Mouse (Mus musculus): ENCODE results near the gene March11. TPM values are rescaled to one million over a fixed set of nuclear protein-coding genes. Genes with fewer than 3 reads are reported as not detected.

Gene March11
- total RNA-seq (2012; rRNA removed) (not detected in 2 replicates), total RNA-seq (2014; rRNA removed) (not detected in 2 replicates), polyA plus RNA-seq (2012; ENCODE audit: insufficient read length, low read depth) (not detected in 2 replicates)

- in situ Hi-C loops (cut with MboI; ENCODE audit: low pct_ligation_motif_present, low pct_unique_long_range_greater_than_20kb, low sequenced_read_pairs), result no loop called here
- no peaks in the 10 kb centered on the region for H3K27me3 ChIP-seq (replicated peaks)
- H3K79me2 ChIP-seq (replicated peaks; ENCODE audit: control insufficient read depth, extremely low read depth, insufficient read depth, poor library complexity, severe bottlenecking), result no peaks in the 10 kb centered on the region
- H3K36me3 ChIP-seq (replicated peaks in 1 of 2; ENCODE audit: control insufficient read depth in 1 of 2, insufficient read depth in 1 of 2, low read length in 1 of 2), result no peaks in the 10 kb centered on the region
- dilution Hi-C loops (cut with MboI; ENCODE audit: extremely low pct_ligation_motif_present, extremely low pct_unique_long_range_greater_than_20kb, low sequenced_read_pairs), result no loop called here
- TF ChIP-seq RAD21 (IDR thresholded peaks at IDR 0.05; ENCODE audit: low read depth, low read length) (no peak), RCOR1 (conservative IDR thresholded peaks at IDR 0.05; ENCODE audit: low read depth, low read length) (no peak), PAX5 (IDR thresholded peaks at IDR 0.05; ENCODE audit: low read length) (no peak), USF2 (conservative IDR thresholded peaks at IDR 0.05; ENCODE audit: low read depth, low read length) (no peak), HCFC1 (IDR thresholded peaks at IDR 0.05; ENCODE audit: low read depth, low read length) (no peak), NRF1 (IDR thresholded peaks at IDR 0.05; ENCODE audit: low read depth, low read length) (no peak), ZNF384 (IDR thresholded peaks at IDR 0.05; ENCODE audit: low read depth, low read length) (no peak), ZKSCAN1 (IDR thresholded peaks at IDR 0.05; ENCODE audit: borderline replicate concordance, low read depth, low read length) (no peak), ETS1 (conservative IDR thresholded peaks at IDR 0.05; ENCODE audit: low read depth, low read length) (no peak), MAFK (IDR thresholded peaks at IDR 0.05; ENCODE audit: insufficient replicate concordance, low read length) (no peak), TBP (conservative IDR thresholded peaks at IDR 0.05; ENCODE audit: low read depth, low read length) (no peak), MXI1 (IDR thresholded peaks at IDR 0.05; ENCODE audit: low read depth, low read length) (no peak), CHD2 (IDR thresholded peaks at IDR 0.05; ENCODE audit: low read length) (no peak), NELFE (IDR thresholded peaks at IDR 0.05; ENCODE audit: low read depth, low read length) (no peak), JUN (IDR thresholded peaks at IDR 0.05; ENCODE audit: insufficient read depth, low read depth, low read length) (no peak)
- no peak within 1 kb of the TSS for H3K4me3 ChIP-seq (replicated peaks in 1 of 3; ENCODE audit: low read depth in 2 of 3, low read length in 2 of 3, poor library complexity in 1 of 3)
- no peak within 1 kb of the TSS for H3K9ac ChIP-seq (ENCODE audit: insufficient read depth, low read depth)
- peaks cover 10% of the 10 kb centered on the region for H3K9me3 ChIP-seq (replicated peaks; ENCODE audit: low read length)
- H3K4me1 ChIP-seq (ENCODE audit: control insufficient read depth in 1 of 2, insufficient read depth in 2 of 2), result no peaks in the 10 kb centered on the region
- H3K4me2 ChIP-seq (ENCODE audit: insufficient read depth, low read depth, poor library complexity, severe bottlenecking), result no peak within 1 kb of the TSS
- DNase-seq (ENCODE audit: extremely low read depth), result no peak
- H3K27ac ChIP-seq (ENCODE audit: insufficient read depth, low read depth), result no peak within 1 kb of the TSS
Observed at GRCm38 (mm10) chr15:26308629-26309230, at the start of gene March11. March11 (plus strand) TSS chr15:26309048.

GRCm38 (mm10) chr15:26262336-26262735 lies 46.5 kb upstream of the March11 start:
- H3K9ac ChIP-seq (ENCODE audit: insufficient read depth, low read depth), result no peak overlapping the region
- dilution Hi-C loops (cut with MboI; ENCODE audit: extremely low pct_ligation_motif_present, extremely low pct_unique_long_range_greater_than_20kb, low sequenced_read_pairs), result no loop called here
- H3K27ac ChIP-seq (ENCODE audit: insufficient read depth, low read depth), result no peak overlapping the region
- no peaks in the 10 kb centered on the region for H3K79me2 ChIP-seq (replicated peaks; ENCODE audit: control insufficient read depth, extremely low read depth, insufficient read depth, poor library complexity, severe bottlenecking)
- H3K27me3 ChIP-seq (replicated peaks), result no peaks in the 10 kb centered on the region
- H3K4me3 ChIP-seq (replicated peaks in 1 of 3; ENCODE audit: low read depth in 2 of 3, low read length in 2 of 3, poor library complexity in 1 of 3), result no peak overlapping the region
- no peak overlapping the region for H3K4me2 ChIP-seq (ENCODE audit: insufficient read depth, low read depth, poor library complexity, severe bottlenecking)
- no peaks in the 10 kb centered on the region for H3K36me3 ChIP-seq (replicated peaks in 1 of 2; ENCODE audit: control insufficient read depth in 1 of 2, insufficient read depth in 1 of 2, low read length in 1 of 2)
- no peaks in the 10 kb centered on the region for H3K9me3 ChIP-seq (replicated peaks; ENCODE audit: low read length)
- DNase-seq (ENCODE audit: extremely low read depth), result peak; percentile 43
- in situ Hi-C loops (cut with MboI; ENCODE audit: low pct_ligation_motif_present, low pct_unique_long_range_greater_than_20kb, low sequenced_read_pairs), result no loop called here
- peaks cover 3 to 14% of the 10 kb centered on the region in 2 experiments; a peak in 3 of 4 replicates for H3K4me1 ChIP-seq (ENCODE audit: control insufficient read depth in 1 of 2, insufficient read depth in 2 of 2)
- TF ChIP-seq MAFK (IDR thresholded peaks at IDR 0.05; ENCODE audit: insufficient replicate concordance, low read length), result no peak
- TF ChIP-seq SMC3 (IDR thresholded peaks at IDR 0.05; ENCODE audit: low read depth, low read length), result no peak
- no peak for TF ChIP-seq POLR2A (IDR thresholded peaks at IDR 0.05; ENCODE audit: low read depth, low read length)
- TF ChIP-seq KAT2A (IDR thresholded peaks at IDR 0.05; ENCODE audit: insufficient replicate concordance, low read length), result no peak
- TF ChIP-seq ZMIZ1 (IDR thresholded peaks at IDR 0.05; ENCODE audit: low read depth, low read length), result no peak
- TF ChIP-seq USF1 (IDR thresholded peaks at IDR 0.05; ENCODE audit: low read depth, low read length), result no peak
- TF ChIP-seq NELFE (IDR thresholded peaks at IDR 0.05; ENCODE audit: low read depth, low read length), result no peak
- no peak for TF ChIP-seq MAZ (IDR thresholded peaks at IDR 0.05; ENCODE audit: low read depth, low read length)
- no peak for TF ChIP-seq CHD2 (IDR thresholded peaks at IDR 0.05; ENCODE audit: low read length)
- no peak for TF ChIP-seq TBP (conservative IDR thresholded peaks at IDR 0.05; ENCODE audit: low read depth, low read length)
- TF ChIP-seq ZC3H11A (IDR thresholded peaks at IDR 0.05; ENCODE audit: low read depth, low read length), result no peak
- TF ChIP-seq SIN3A (IDR thresholded peaks at IDR 0.05; ENCODE audit: low read length), result no peak
- TF ChIP-seq E2F4 (IDR thresholded peaks at IDR 0.05; ENCODE audit: insufficient replicate concordance, low read depth, low read length), result no peak
- TF ChIP-seq CTCF (conservative IDR thresholded peaks at IDR 0.05 in 1 of 2, IDR thresholded peaks at IDR 0.05 in 1 of 2; ENCODE audit: low read depth in 2 of 2, low read length in 2 of 2), result no peak
- TF ChIP-seq NRF1 (IDR thresholded peaks at IDR 0.05; ENCODE audit: low read depth, low read length), result no peak
- no peak for TF ChIP-seq JUN (IDR thresholded peaks at IDR 0.05; ENCODE audit: insufficient read depth, low read depth, low read length)
- TF ChIP-seq MEF2A (IDR thresholded peaks at IDR 0.05; ENCODE audit: borderline replicate concordance, low read depth, low read length), result 0 out of 2 replicates have a peak, but pooled peaks have one; percentile 18
- TF ChIP-seq POLR2AphosphoS2 (IDR thresholded peaks at IDR 0.05; ENCODE audit: low read depth, low read length), result no peak
- peak; percentile 44; the same call in 1 of the 2 replicates for TF ChIP-seq EP300 (IDR thresholded peaks at IDR 0.05; ENCODE audit: low read length)
- no peak for TF ChIP-seq RAD21 (IDR thresholded peaks at IDR 0.05; ENCODE audit: low read depth, low read length)
- no peak for TF ChIP-seq JUND (conservative IDR thresholded peaks at IDR 0.05; ENCODE audit: low read depth, low read length)
- peak; percentile 51; the same call in 1 of the 2 replicates for TF ChIP-seq TCF12 (IDR thresholded peaks at IDR 0.05; ENCODE audit: low read depth, low read length)
- peak; percentile 45; the same call in 1 of the 2 replicates for TF ChIP-seq IRF4 (IDR thresholded peaks at IDR 0.05; ENCODE audit: low read depth, low read length)
- TF ChIP-seq USF2 (conservative IDR thresholded peaks at IDR 0.05; ENCODE audit: low read depth, low read length), result no peak
- no peak for TF ChIP-seq ZKSCAN1 (IDR thresholded peaks at IDR 0.05; ENCODE audit: borderline replicate concordance, low read depth, low read length)
